Mouse (Mus musculus): Measurements from ENCODE around the gene Olfr821.
"Not testable (repeated sequence)": the region's sequence is repeated elsewhere in the genome, so short reads cannot be mapped to it uniquely, and the experiment has no call there.

Olfr821 gene

DNA sequence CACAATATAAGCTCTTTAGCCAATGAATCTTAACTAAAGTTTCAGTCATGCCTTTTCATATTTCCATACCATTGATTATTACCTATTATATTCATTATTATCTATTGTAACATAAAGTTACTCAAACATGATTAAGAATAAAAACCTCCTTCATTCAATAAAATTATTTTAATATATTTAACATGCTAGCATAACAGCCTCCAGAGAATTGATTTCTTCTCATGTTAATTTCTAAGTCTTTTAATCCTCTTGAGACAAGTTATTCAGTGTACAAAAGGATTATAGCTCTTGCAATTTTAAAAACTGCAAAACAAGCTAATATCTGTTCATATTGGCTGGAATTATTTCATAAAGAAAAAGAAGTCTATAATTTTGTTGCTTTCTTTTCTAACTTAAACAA lies at the start of gene Olfr821:
TSS of gene Olfr821 (plus strand) at position 301 of the 400 bp plus-strand sequence.
- no peak for DNase-seq (ENCODE audit: low read depth)

DNA sequence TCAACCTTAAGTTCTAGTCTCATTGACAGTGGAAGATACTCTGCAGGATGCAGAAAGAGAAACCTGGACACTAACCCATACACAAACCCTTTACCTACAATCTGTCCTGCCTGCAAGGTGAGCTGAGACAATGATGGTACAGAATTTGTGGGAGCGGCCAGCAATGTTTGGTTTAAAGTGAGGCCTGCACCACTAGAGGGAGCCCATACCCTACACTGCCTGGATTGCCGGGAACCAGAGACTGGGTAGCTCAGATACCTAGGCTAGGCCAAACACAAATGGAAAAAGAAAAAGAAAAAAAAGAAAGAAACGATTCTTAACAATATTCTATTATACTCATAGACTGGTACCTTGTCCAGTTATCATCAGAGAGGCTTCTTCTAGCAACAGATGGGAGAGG lies 48.3 kb upstream of the Olfr821 start:
- DNase-seq (ENCODE audit: low read depth): not testable (repeated sequence)

DNA sequence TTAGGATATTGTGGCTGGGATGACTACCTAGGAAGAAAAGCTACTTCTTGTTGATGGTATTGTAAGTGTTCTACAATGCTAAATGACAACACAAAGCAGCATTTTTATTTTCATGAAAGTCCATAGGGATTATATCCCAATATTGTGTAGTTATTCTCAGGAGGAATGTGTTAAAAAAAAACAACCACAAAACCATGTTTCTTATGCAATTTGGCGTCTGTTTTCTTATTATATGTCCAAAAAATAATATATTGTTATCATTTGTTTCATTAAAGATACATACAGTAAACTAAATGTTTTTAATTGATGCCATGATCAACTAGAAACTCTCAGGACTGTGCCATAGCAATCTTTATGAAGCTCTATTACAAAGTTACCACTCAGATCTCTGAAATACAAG lies 45.2 kb upstream of the Olfr821 start, which contains the start of gene Gm10310:
TSS of gene Gm10310 (minus strand) at position 101 of the 400 bp plus-strand sequence.
- not testable (repeated sequence) for DNase-seq (ENCODE audit: low read depth)

DNA sequence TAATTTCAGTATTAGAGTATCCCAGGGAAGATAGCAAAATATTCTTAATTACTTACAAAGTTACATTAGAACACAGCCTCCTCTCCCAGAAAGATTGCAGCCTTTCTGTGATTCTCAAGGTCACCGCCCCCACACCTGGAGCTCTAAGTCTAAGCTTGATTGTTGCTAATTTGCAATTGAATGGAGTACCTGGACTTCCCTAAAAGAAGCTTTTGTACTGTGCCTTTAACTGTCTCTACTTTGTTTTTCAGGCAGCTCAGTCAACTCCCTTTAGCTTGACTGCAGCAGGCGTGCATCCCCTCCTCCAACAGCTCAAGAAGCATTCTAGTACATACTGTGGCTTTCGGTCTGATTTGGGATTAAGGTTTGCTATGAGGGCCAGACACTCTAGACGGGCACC lies 26.0 kb upstream of the Olfr821 start:
- not testable (repeated sequence) for DNase-seq (ENCODE audit: low read depth)

DNA sequence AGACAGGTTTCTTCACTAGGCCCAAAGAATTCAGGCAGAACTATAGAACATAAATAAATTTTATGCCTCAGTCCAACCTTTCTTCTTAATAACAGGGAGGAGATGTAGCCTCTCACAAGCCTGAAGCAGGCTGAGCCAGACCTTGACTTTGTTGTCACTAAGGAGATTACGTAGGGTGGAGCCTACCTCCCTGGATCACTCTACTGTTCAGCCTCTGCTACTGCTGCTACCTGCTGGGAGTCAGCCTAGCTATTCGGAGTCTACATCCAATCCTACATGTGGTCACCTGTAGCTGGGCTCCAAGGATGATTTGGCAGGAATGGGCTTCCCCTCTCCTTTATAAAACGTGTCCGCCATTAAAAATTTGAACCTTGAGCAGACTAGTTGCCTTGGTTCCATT lies 24.8 kb upstream of the Olfr821 start:
- not testable (repeated sequence) for DNase-seq (ENCODE audit: low read depth)

DNA sequence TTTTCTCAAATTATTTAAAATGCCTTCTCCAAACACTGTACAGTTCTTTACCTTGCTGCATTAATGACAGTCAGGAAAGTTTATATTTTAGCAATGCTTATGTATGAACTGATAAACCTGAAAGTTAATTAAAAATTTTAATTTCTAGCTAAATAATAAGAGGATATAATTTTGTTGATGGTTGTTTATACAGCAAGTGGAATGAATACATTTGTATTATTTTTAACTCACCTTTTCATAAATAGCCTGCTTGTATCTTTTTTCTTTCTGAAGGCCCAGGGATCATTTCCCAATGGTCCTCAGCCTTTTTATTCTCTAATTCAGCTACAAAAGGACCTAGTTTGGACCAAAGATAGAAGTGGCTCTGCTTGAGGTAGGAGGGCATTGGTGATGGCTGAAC lies 17.8 kb upstream of the Olfr821 start, which contains the start of gene Olfr820:
TSS of gene Olfr820 (plus strand) at position 301 of the 400 bp plus-strand sequence.
- no peak for DNase-seq (ENCODE audit: low read depth)

DNA sequence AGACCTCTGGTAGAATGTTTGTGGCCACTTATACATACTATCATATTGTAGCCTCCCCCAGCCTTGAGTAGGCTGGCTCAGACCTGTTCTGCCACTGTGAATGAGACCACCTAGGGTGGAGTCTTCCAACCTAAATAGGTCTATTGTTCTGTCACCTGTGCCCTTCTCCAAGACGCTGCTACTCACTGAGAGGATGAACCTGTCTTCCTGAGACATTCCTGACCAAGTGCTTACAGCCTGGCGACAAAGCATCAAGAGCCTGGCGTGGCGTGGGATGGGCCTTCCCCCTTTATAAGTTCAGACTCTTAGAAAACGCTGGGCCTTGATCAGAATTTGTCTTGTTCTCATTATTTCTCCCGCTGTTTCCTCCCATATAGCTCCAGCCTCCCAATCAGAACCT lies 6.9 kb downstream of the Olfr821 start:
- DNase-seq (ENCODE audit: low read depth): no peak

DNA sequence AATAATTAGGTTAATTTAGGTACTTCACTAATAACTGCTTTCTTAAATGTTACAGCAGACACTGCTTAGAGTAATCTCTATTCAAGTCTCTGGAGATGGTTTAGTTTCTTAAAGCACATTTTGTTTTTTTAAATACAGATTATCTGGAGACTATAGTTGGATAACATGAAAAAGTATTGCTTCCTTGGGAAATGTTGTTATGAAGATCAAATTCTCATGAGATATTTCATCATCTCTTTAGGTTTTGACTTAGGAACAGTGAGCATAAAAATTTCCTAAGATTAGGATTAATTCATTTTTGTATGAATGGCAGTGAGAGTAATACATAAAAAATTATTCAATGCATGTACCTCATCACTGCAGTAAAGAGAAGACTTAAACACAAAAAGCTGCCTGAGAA lies 40.8 kb downstream of the Olfr821 start, which contains the start of gene Olfr822:
TSS of gene Olfr822 (plus strand) at position 301 of the 400 bp plus-strand sequence.
- DNase-seq (ENCODE audit: low read depth): no peak
